Mouse (Mus musculus): ENCODE data around the gene Shpk. TPM values are rescaled to one million over a fixed set of nuclear protein-coding genes. Genes with fewer than 3 reads are reported as not detected.

The Shpk gene
- polyA plus RNA-seq, 2 experiments from 2014 or later, result 2.7 to 2.8 TPM

Other genes with a start within 250 kb of the Shpk start
- gene Atp2a3, start 238.3 kb upstream of the Shpk start, polyA plus RNA-seq (2017; shearing (Covaris generic)), result 10 to 100 TPM; 66.1 to 93.0 TPM
- gene P2rx1, start 200.4 kb upstream of the Shpk start, polyA plus RNA-seq (2017; shearing (Covaris generic)), result under 1 TPM in 1 of 2 experiments, not detected in 1; 0.42 TPM
- gene Camkk1, start 180.5 kb upstream of the Shpk start, polyA plus RNA-seq (2017; shearing (Covaris generic)), result 1 to 10 TPM; 2.4 to 2.6 TPM
- gene Ncbp3, start 151.7 kb upstream of the Shpk start, polyA plus RNA-seq (2017; shearing (Covaris generic)), result 10 to 100 TPM; 14.3 to 16.8 TPM
- 100 to 1,000 TPM in 1 of 2 experiments, 10 to 100 TPM in 1; 94.7 to 118 TPM for gene Itgae, start 108.9 kb upstream of the Shpk start, polyA plus RNA-seq (2017; shearing (Covaris generic))
- gene Haspin, start 61.2 kb upstream of the Shpk start, polyA plus RNA-seq (2017; shearing (Covaris generic)), result 1 to 10 TPM; 8.6 to 8.7 TPM
- gene P2rx5, start 39.0 kb upstream of the Shpk start, polyA plus RNA-seq (2017; shearing (Covaris generic)), result under 1 TPM in 1 of 2 experiments, not detected in 1; 0.19 TPM
- gene Emc6, start 22.4 kb upstream of the Shpk start, polyA plus RNA-seq (2017; shearing (Covaris generic)), result 10 to 100 TPM; 50.2 to 65.2 TPM
- 10 to 100 TPM; 20.6 to 28.4 TPM for gene Tax1bp3, start 22.4 kb upstream of the Shpk start, polyA plus RNA-seq (2017; shearing (Covaris generic))
- 1 to 10 TPM; 8.6 to 8.9 TPM for gene Ctns, start 418 bp upstream of the Shpk start, polyA plus RNA-seq (2017; shearing (Covaris generic))
- gene Trpv1, start 34.8 kb downstream of the Shpk start, polyA plus RNA-seq (2017; shearing (Covaris generic)), result not detected
- gene Trpv3, start 67.9 kb downstream of the Shpk start, polyA plus RNA-seq (2017; shearing (Covaris generic)), result under 1 TPM in 1 of 2 experiments, not detected in 1; 0.09 TPM
- gene Aspa, start 130.1 kb downstream of the Shpk start, polyA plus RNA-seq (2017; shearing (Covaris generic)), result under 1 TPM in 1 of 2 experiments, not detected in 1; 0.08 TPM
- gene Gm49340, start 130.3 kb downstream of the Shpk start, polyA plus RNA-seq (2017; shearing (Covaris generic)), result not detected
- gene Spata22, start 130.3 kb downstream of the Shpk start, polyA plus RNA-seq (2017; shearing (Covaris generic)), result not detected
- gene Olfr20, start 151.3 kb downstream of the Shpk start, polyA plus RNA-seq (2017; shearing (Covaris generic)), result not detected
- not detected for gene Olfr376, start 171.8 kb downstream of the Shpk start, polyA plus RNA-seq (2017; shearing (Covaris generic))
- gene Olfr1, start 200.2 kb downstream of the Shpk start, polyA plus RNA-seq (2017; shearing (Covaris generic)), result not detected
- gene Olfr378, start 229.0 kb downstream of the Shpk start, polyA plus RNA-seq (2017; shearing (Covaris generic)), result not detected